Mouse (Mus musculus) heart, embryonic 11.5 days (tissue): ENCODE data around the gene Gstm2. TPM values are rescaled to one million over a fixed set of nuclear protein-coding genes. Genes with fewer than 3 reads are reported as not detected.
A peak's percentile ranks its signal among the peaks of the same experiment; 100 is the strongest.

Experiments
- ATAC-seq: fragments of 200-750 bp; cut with Nextera tagmentation; replicated peaks from 2 replicates; pipeline ENCODE4 v1.8.0; 2017; ENCODE audit warnings: moderate library complexity; ENCODE audit not compliant: insufficient number of reproducible peaks, low FRiP score, low TSS enrichment
- H3K27ac ChIP-seq: fragments of 300-500 bp; sonication (generic); 2 replicates; pipeline ENCODE4 v1.5.1; 2014; ENCODE audit warnings: mild to moderate bottlenecking, low read depth, low read length
- H3K27me3 ChIP-seq: fragments of 300-500 bp; sonication (generic); 2 replicates; pipeline ENCODE4 v1.6.1; 2014; ENCODE audit warnings: mild to moderate bottlenecking, low read length, mixed read lengths; ENCODE audit not compliant: control insufficient read depth, insufficient read depth
- H3K36me3 ChIP-seq: fragments of 300-500 bp; sonication (generic); 2 replicates; pipeline ENCODE4 v1.6.1; 2014; ENCODE audit warnings: mild to moderate bottlenecking, low read length, moderate library complexity, mixed read lengths; ENCODE audit not compliant: control insufficient read depth, insufficient read depth
- H3K4me1 ChIP-seq: fragments of 300-500 bp; sonication (generic); 2 replicates; pipeline ENCODE4 v1.6.1; 2014; ENCODE audit warnings: low read length; ENCODE audit not compliant: control insufficient read depth, insufficient read depth
- H3K4me2 ChIP-seq: fragments of 300-500 bp; sonication (generic); 2 replicates; pipeline ENCODE4 v1.6.1; 2014; ENCODE audit warnings: mild to moderate bottlenecking, moderate library complexity
- H3K4me3 ChIP-seq: fragments of 300-500 bp; sonication (generic); 2 replicates; pipeline ENCODE4 v1.5.1; 2014; ENCODE audit warnings: low read depth, low read length
- H3K9ac ChIP-seq: fragments of 300-500 bp; sonication (generic); 2 replicates; pipeline ENCODE4 v1.6.1; 2014; ENCODE audit warnings: mild to moderate bottlenecking, low read depth, low read length, moderate library complexity
- H3K9me3 ChIP-seq: fragments of 300-500 bp; sonication (generic); replicated peaks from 2 replicates; pipeline ENCODE4 v1.6.1; 2016; ENCODE audit warnings: low read length; ENCODE audit not compliant: control insufficient read depth
- WGBS: fragments of 180-500 bp; shearing (Covaris S2); extraction: QIAGEN DNeasy Blood & Tissue Kit; methylation state at CpG from one replicate; pipeline ENCODE4 v1.1.7; 2014; ENCODE audit not compliant: insufficient replicate concordance; 5-methylcytosine and 5-hydroxymethylcytosine counted together
- polyA plus RNA-seq: library from polyadenylated mRNA; unstranded; fragments of >200 nt; fragmentation: Nextera tagmentation; extraction: Ambion mirVana; gene quantifications from 2 replicates; pipeline ENCODE4 v1.2.1, GENCODE M21; 2014

The Gstm2 gene
- polyA plus RNA-seq, result 52.0 and 57.5 TPM in 2 replicates

- 35% methylated on average over 8 of the region's 8 CpGs for WGBS
- H3K36me3 ChIP-seq, result no peaks in the 10 kb centered on the region
- ATAC-seq, result peak; percentile 55; the same call in 1 of the 2 replicates
- peak within 1 kb of the TSS; percentile 54 for H3K9ac ChIP-seq
- peak within 1 kb of the TSS; percentile 25; the same call in 1 of the 2 replicates for H3K4me3 ChIP-seq
- H3K4me1 ChIP-seq, result no peaks in the 10 kb centered on the region; the same call in 1 of the 2 replicates
- no peaks in the 10 kb centered on the region for H3K9me3 ChIP-seq
- H3K27me3 ChIP-seq, result no peaks in the 10 kb centered on the region
- 0 out of 2 replicates have a peak within 1 kb of the TSS, but pooled peaks have one; percentile 22 for H3K27ac ChIP-seq
- peak within 1 kb of the TSS; percentile 56 for H3K4me2 ChIP-seq
Measured at GRCm38 (mm10) chr3:107986041-107986562, at the start of gene Gstm2. Gstm2 (minus strand) TSS chr3:107986453.

GRCm38 (mm10) chr3:108033156-108033555 lies 46.9 kb upstream of the Gstm2 start:
- H3K4me3 ChIP-seq, result no peak overlapping the region
- H3K27ac ChIP-seq, result no peak overlapping the region
- H3K9me3 ChIP-seq, result no peaks in the 10 kb centered on the region
- no peaks in the 10 kb centered on the region for H3K36me3 ChIP-seq
- H3K9ac ChIP-seq, result no peak overlapping the region
- ATAC-seq, result no peak
- H3K27me3 ChIP-seq, result peaks cover 6% of the 10 kb centered on the region; the same call in 1 of the 2 replicates
- no peak overlapping the region for H3K4me2 ChIP-seq
- 74% methylated on average over 5 of the region's 5 CpGs for WGBS
- no peaks in the 10 kb centered on the region for H3K4me1 ChIP-seq

DNA sequence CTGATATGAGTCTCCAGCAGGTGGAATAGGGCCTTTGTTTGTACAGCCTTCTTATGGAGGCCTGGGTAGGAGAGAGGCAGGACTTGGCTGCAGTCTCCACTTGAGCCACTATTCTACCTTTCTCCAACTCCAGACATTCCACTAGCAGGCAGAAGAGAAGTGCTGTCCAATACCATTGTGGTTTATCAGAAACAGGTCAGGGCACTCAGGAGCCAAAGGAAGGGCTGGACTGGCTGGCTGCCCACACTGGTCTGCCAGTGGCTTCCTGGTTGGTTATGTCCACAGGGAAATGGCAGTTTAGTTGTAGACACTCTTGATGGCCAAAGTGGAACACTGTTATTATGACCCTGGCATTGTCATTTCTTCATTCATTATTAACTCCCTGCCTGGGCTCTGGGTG lies 45.9 kb upstream of the Gstm2 start:
- Histone ChIP-seq H3K9me3 (no peaks in the 10 kb centered on the region), H3K4me1 (no peaks in the 10 kb centered on the region), H3K4me2 (no peak overlapping the region), H3K36me3 (no peaks in the 10 kb centered on the region), H3K9ac (no peak overlapping the region), H3K27me3 (peaks cover 6% of the 10 kb centered on the region; the same call in 1 of the 2 replicates), H3K4me3 (no peak overlapping the region), H3K27ac (no peak overlapping the region)
- no peak for ATAC-seq

DNA sequence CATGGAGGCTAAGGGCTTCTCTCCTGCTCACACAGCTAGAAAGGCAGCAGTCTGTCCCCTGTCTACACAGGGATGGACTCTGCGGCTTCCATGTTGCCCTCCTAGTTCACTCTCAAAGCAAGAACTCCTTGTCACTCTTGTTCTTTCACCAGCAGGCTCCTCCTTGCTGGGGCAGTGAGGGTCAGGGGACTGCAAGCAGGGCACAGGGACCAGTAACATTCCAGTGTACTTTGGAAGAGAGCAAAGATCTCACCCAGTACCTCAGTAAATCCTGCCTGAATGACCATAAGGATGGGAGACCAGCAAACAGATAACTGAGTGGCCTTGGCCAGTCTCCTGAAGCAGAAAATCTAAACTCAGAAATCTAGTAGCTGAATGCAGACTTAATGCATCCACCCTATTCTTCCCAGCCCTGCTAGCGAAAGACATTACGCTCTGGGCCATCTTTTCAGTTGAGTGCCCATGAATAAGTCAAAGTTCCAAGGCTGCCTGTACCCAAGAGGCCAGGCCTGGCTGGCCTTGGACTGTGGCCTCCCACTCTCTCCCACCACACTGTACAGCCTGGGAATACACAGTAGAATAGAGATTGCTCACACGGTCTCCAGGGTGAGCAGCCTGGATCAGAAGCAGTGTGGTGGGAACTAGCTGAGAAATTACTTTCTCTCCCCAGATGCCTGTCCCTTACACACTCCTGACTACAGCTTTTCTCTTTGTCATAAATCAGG lies 42.5 kb upstream of the Gstm2 start:
- no peak for ATAC-seq
- Histone ChIP-seq H3K36me3 (no peaks in the 10 kb centered on the region), H3K27me3 (peaks cover 4% of the 10 kb centered on the region; the same call in 1 of the 2 replicates), H3K27ac (no peak overlapping the region), H3K4me1 (no peaks in the 10 kb centered on the region), H3K9ac (no peak overlapping the region), H3K4me3 (no peak overlapping the region), H3K9me3 (no peaks in the 10 kb centered on the region), H3K4me2 (no peak overlapping the region)
- 78% methylated on average over 4 of the region's 4 CpGs for WGBS

DNA sequence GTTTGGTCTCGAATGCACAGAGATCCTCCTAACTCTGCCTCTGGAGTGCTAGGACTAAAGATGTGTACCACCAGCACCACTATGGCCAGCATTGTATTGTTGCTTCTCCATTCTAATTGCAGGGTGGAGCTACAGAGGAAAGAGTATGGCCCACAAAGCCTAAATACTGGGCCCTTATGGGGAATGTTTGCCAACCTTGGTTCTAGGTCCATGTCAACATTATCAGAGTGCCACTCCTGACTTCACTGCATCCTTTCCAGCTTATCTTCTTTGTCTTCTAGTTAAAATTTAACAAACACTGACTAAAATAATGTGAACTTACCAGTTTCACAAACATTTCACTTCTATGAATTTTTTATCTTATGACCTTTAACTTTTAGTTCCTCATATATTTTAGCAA lies 40.3 kb upstream of the Gstm2 start:
- 83% methylated on average over 1 of the region's 1 CpGs for WGBS
- ATAC-seq, result no peak
- H3K27ac ChIP-seq, result no peak overlapping the region
- H3K36me3 ChIP-seq, result no peaks in the 10 kb centered on the region
- H3K9me3 ChIP-seq, result no peaks in the 10 kb centered on the region
- H3K4me2 ChIP-seq, result no peak overlapping the region
- H3K4me1 ChIP-seq, result no peaks in the 10 kb centered on the region
- no peak overlapping the region for H3K4me3 ChIP-seq
- no peak overlapping the region for H3K9ac ChIP-seq
- H3K27me3 ChIP-seq, result peaks cover 7% of the 10 kb centered on the region

GRCm38 (mm10) chr3:108026049-108026448 lies 39.8 kb upstream of the Gstm2 start:
- Histone ChIP-seq H3K4me3 (no peak overlapping the region), H3K36me3 (no peaks in the 10 kb centered on the region), H3K4me2 (no peak overlapping the region), H3K4me1 (no peaks in the 10 kb centered on the region), H3K9ac (no peak overlapping the region), H3K27me3 (peaks cover 7% of the 10 kb centered on the region), H3K9me3 (no peaks in the 10 kb centered on the region), H3K27ac (no peak overlapping the region)
- ATAC-seq, result no peak
- 50% methylated on average over 5 of the region's 5 CpGs for WGBS

- no peak overlapping the region for H3K27ac ChIP-seq
- no peak overlapping the region for H3K4me3 ChIP-seq
- no peak overlapping the region for H3K9ac ChIP-seq
- peaks cover 7% of the 10 kb centered on the region for H3K27me3 ChIP-seq
- 58% methylated on average over 4 of the region's 4 CpGs for WGBS
- no peak for ATAC-seq
- H3K4me1 ChIP-seq, result no peaks in the 10 kb centered on the region; the same call in 1 of the 2 replicates
- H3K4me2 ChIP-seq, result no peak overlapping the region
- no peaks in the 10 kb centered on the region for H3K36me3 ChIP-seq
- no peaks in the 10 kb centered on the region for H3K9me3 ChIP-seq
Measured at GRCm38 (mm10) chr3:108025318-108025717, 39.1 kb upstream of the Gstm2 start.

DNA sequence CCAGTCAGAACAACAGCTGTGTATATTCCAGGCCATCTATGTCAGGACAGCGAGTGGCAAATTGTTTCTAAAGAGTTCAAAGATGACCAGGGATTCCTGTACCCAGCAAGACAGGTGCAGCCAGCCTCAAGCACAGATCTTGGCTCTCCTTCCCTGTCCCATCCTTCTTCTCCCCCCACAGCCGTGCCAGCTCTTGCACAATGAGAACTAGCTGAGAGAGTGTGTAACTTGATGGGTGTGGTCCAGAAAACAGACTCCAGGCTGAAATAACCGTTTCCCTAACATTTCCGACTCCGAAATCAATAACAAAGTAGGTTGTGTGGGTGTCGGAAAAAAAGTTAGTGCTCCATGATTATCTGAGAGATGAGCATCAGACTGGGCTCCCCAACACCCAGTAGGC lies 36.4 kb upstream of the Gstm2 start:
- no peak for ATAC-seq
- Histone ChIP-seq H3K27ac (no peak overlapping the region), H3K27me3 (peaks cover 5% of the 10 kb centered on the region), H3K9ac (no peak overlapping the region), H3K4me3 (no peak overlapping the region), H3K36me3 (no peaks in the 10 kb centered on the region), H3K4me2 (no peak overlapping the region), H3K9me3 (no peaks in the 10 kb centered on the region), H3K4me1 (peaks cover 4% of the 10 kb centered on the region)
- 67% methylated on average over 6 of the region's 6 CpGs for WGBS
